Mouse (Mus musculus) midbrain, embryonic 11.5 days (tissue): ENCODE results near the gene Myt1l. TPM values are rescaled to one million over a fixed set of nuclear protein-coding genes. Genes with fewer than 3 reads are reported as not detected.
A peak's percentile ranks its signal among the peaks of the same experiment; 100 is the strongest.

ENCODE experiments used
- ATAC-seq: fragments of 200-750 bp; cut with Nextera tagmentation; 2 replicates; pipeline ENCODE4 v1.8.0; 2017; ENCODE audit warnings: moderate TSS enrichment, moderate library complexity; ENCODE audit not compliant: low FRiP score
- DNase-seq: peaks from one replicate; pipeline ENCODE4 v3.0.0; 2015; ENCODE audit warnings: low spot score; ENCODE audit errors: missing footprints
- H3K27ac ChIP-seq: fragments of 300-500 bp; sonication (generic); 2 replicates; pipeline ENCODE4 v1.5.1; 2014; ENCODE audit warnings: low read depth, low read length
- H3K27me3 ChIP-seq: fragments of 300-500 bp; sonication (generic); 2 replicates; pipeline ENCODE4 v1.6.1; 2014; ENCODE audit warnings: mild to moderate bottlenecking, low read length, moderate library complexity, mixed read lengths; ENCODE audit not compliant: control insufficient read depth, insufficient read depth
- H3K36me3 ChIP-seq: fragments of 300-500 bp; sonication (generic); 2 replicates; pipeline ENCODE4 v1.6.1; 2014; ENCODE audit warnings: mild to moderate bottlenecking, low read length, moderate library complexity, mixed read lengths; ENCODE audit not compliant: control insufficient read depth, insufficient read depth
- H3K4me1 ChIP-seq: fragments of 300-500 bp; sonication (generic); 2 replicates; pipeline ENCODE4 v1.6.1; 2014; ENCODE audit warnings: low read length; ENCODE audit not compliant: control insufficient read depth, insufficient read depth
- H3K4me2 ChIP-seq: fragments of 300-500 bp; sonication (generic); 2 replicates; pipeline ENCODE4 v1.6.1; 2014; ENCODE audit warnings: mild to moderate bottlenecking, moderate library complexity
- H3K4me3 ChIP-seq: fragments of 300-500 bp; sonication (generic); 2 replicates; pipeline ENCODE4 v1.5.1; 2014; ENCODE audit warnings: low read depth, low read length
- H3K9ac ChIP-seq: fragments of 300-500 bp; sonication (generic); 2 replicates; pipeline ENCODE4 v1.6.1; 2014; ENCODE audit warnings: low read length
- H3K9me3 ChIP-seq: fragments of 300-500 bp; sonication (generic); 2 replicates; pipeline ENCODE4 v1.6.1; 2016; ENCODE audit warnings: low read length; ENCODE audit not compliant: control insufficient read depth
- WGBS: fragments of 180-500 bp; shearing (Covaris S2); extraction: QIAGEN DNeasy Blood & Tissue Kit; methylation state at CpG from one replicate; pipeline ENCODE4 v1.1.7; 2014; 5-methylcytosine and 5-hydroxymethylcytosine counted together
- polyA plus RNA-seq: library from polyadenylated mRNA; unstranded; fragments of >200 nt; fragmentation: Nextera tagmentation; extraction: Ambion mirVana; gene quantifications from 2 replicates; pipeline ENCODE4 v1.2.1, GENCODE M21; 2014

Gene Myt1l
- polyA plus RNA-seq, 1 experiment from 2014 or later: 13.3 TPM

DNA sequence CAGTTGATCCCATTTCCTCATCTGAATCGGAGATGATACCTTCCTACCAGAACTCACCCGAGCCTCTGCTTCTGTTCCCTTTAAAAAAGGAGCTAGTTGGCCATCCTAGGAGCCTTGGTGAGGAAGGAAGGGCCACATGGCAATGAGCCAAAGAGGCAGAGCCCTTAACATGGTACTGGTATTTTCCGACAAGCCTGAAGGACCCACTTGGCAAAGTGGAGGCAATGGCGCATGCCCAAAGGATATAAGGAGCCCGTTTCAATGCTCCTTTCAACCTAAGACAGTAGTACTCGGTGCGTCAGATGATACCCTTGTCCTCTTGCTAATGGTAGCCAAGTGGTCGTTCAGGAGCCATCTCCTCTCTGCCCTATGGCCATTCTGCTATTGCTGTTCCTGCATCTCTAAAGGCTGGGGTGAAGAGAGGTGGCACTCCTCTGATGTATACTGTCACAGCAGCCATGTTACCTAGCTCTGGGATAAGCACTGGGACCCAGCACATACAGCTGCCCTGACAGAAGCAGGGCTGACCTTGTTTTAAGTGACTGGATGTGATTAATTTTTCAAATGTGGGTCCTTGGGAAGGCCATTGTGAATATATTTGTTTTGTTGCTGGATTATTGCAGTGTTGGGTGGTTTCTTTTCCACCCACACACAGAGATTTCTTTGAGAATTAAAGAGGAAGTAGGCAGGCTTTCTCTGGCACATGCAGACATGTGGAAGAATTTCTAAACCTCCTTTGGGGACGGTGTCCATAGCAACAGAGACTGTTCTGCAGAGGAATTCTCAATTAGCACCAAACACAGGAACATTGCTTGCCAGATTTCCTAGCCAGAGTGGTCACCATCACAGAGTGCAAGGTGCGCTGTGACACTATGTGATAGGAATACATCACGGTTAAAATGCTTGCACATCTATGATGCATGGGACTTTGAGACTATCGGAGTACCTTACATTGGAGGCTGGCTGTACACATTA, 169.6 kb downstream of the Myt1l start:
- peaks cover 6% of the 10 kb centered on the region; the same call in 1 of the 2 replicates for H3K27me3 ChIP-seq

DNA sequence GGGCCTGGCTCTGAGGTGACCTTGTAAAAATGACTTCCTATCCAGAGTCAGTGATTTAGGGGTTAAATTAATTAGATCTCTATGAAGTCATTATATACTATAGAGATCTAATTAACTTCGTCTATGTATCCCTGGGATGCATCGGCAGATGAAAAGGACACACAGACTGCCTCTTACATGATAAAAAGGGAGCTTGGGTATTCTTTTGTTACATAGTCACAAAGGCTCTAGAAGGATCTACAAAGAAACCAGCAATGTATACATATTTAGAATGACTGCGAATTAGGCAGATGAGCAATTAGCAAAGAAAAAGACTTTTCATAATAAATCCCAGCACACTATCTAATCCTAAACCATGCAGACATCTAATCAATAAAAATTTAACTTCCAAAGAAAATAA, 170.4 kb downstream of the Myt1l start:
- no peak overlapping the region for H3K4me2 ChIP-seq
- H3K36me3 ChIP-seq: no peaks in the 10 kb centered on the region
- DNase-seq: peak; percentile 84
- peaks cover 6% of the 10 kb centered on the region; the same call in 1 of the 2 replicates for H3K27me3 ChIP-seq
- 0 out of 2 replicates have a peak, but pooled peaks have one; percentile 12 for ATAC-seq
- H3K27ac ChIP-seq: peak overlapping the region; percentile 51
- H3K9me3 ChIP-seq: no peaks in the 10 kb centered on the region
- peaks cover 44% of the 10 kb centered on the region for H3K4me1 ChIP-seq
- WGBS: 18% methylated on average over 3 of the region's 3 CpGs
- no peak overlapping the region for H3K9ac ChIP-seq
- no peak overlapping the region for H3K4me3 ChIP-seq

More for the DNA sequence above, 169.6 kb downstream of the Myt1l start:
- H3K4me2 ChIP-seq: no peak overlapping the region
- H3K36me3 ChIP-seq: no peaks in the 10 kb centered on the region
- peak; percentile 88 for DNase-seq
- peaks cover 44% of the 10 kb centered on the region for H3K4me1 ChIP-seq
- no peak overlapping the region for H3K9ac ChIP-seq
- no peak overlapping the region for H3K4me3 ChIP-seq
- no peaks in the 10 kb centered on the region for H3K9me3 ChIP-seq
- WGBS: 69% methylated on average over 12 of the region's 12 CpGs
- H3K27ac ChIP-seq: peak overlapping the region; percentile 51
- ATAC-seq: peak; percentile 61

DNA sequence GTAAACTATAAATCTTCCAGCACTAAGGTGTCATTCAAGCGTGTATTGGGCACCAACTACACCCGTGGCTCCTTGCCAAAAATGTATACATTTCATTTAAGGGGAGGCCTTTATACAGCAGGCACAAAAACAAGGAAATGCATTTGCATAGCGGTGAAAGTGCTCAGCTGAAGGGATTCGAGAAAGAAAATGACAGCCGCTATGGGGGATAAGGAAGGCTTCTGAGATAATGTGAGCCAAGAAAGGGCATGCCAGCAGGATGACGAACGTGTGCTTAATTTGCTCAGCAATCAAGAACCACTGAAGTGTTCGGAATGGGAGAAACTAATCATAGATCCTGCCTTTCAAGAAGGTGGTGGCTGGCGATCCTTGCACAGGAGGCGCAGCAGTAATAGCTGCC, 170.8 kb downstream of the Myt1l start:
- 16% methylated on average over 10 of the region's 10 CpGs for WGBS
- ATAC-seq: peak; percentile 27; the same call in 1 of the 2 replicates
- Histone ChIP-seq H3K9ac (no peak overlapping the region), H3K4me3 (no peak overlapping the region), H3K27me3 (peaks cover 6% of the 10 kb centered on the region; the same call in 1 of the 2 replicates), H3K4me2 (peak overlapping the region; percentile 21; the same call in 1 of the 2 replicates), H3K36me3 (no peaks in the 10 kb centered on the region), H3K9me3 (no peaks in the 10 kb centered on the region), H3K27ac (peak overlapping the region; percentile 41; the same call in 1 of the 2 replicates), H3K4me1 (peaks cover 44% of the 10 kb centered on the region)
- DNase-seq: peak; percentile 91

DNA sequence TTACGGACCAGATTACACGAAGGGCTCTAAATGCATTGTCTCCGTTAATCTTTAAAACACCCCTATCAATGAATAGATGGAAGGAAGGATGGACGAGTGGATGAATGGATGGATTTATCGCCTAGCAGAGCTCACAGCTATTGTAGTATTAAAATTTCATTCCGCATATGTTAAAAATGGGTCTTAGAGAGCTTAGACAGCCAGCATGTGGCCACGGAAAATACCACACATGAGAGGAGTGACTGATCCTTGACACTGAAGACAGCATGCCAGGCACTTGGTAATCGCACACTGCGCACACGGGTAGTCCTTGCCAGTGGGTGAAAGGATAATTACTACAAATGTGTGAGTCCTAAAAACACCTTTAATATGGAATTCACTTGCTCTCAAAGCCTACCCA, 171.2 kb downstream of the Myt1l start:
- Histone ChIP-seq H3K9me3 (no peaks in the 10 kb centered on the region), H3K9ac (no peak overlapping the region), H3K4me1 (peaks cover 44% of the 10 kb centered on the region), H3K27me3 (peaks cover 6% of the 10 kb centered on the region; the same call in 1 of the 2 replicates), H3K4me2 (peak overlapping the region; percentile 21; the same call in 1 of the 2 replicates), H3K36me3 (no peaks in the 10 kb centered on the region), H3K27ac (peak overlapping the region; percentile 41; the same call in 1 of the 2 replicates), H3K4me3 (no peak overlapping the region)
- DNase-seq: no peak
- WGBS: 24% methylated on average over 10 of the region's 10 CpGs
- no peak for ATAC-seq

DNA sequence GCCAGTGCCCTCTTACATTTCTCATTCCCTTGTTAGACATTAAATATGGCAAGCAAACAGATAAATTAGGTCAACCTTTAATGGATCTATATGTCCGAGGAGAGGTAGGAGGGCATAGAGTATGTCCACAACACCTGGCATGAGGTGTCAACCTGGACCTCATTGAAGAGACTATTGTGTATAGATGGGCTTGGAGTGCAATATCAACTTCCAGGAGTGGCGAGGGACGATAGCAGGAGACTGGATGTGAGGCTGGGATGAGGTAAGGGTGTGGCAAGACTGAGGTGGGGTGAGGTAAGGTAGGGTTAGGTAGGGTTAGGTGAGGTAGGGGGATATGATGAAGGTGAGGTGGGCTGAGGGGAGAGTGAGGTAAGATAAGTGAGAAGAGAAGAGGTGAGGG, 171.8 kb downstream of the Myt1l start:
- Histone ChIP-seq H3K9me3 (no peaks in the 10 kb centered on the region), H3K4me1 (peaks cover 44% of the 10 kb centered on the region), H3K9ac (no peak overlapping the region), H3K36me3 (no peaks in the 10 kb centered on the region), H3K4me3 (no peak overlapping the region), H3K27me3 (peaks cover 6% of the 10 kb centered on the region; the same call in 1 of the 2 replicates), H3K27ac (no peak overlapping the region), H3K4me2 (no peak overlapping the region)
- ATAC-seq (no peak), DNase-seq (no peak)
- 87% methylated on average over 3 of the region's 3 CpGs for WGBS

DNA sequence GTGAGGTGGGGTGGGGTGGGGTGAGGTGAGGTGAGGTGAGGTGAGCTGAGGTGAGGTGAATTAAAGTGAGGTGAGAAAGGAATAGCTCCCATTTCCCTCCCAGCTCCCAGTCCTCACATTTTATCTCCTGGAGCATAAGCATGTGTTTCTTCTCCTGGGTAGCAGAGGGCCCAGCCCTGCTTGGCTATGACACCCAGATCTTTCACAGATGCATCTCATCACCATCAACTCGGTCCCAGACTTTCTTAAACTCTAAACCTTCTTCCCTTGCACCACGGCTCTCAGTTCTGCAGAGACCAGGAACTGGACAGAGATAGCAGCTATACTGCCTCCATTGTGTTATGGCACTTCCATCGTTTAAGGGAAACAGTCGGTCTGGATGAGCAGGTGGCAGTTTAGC, 172.9 kb downstream of the Myt1l start:
- Histone ChIP-seq H3K9me3 (no peaks in the 10 kb centered on the region), H3K27ac (no peak overlapping the region), H3K27me3 (peaks cover 6% of the 10 kb centered on the region; the same call in 1 of the 2 replicates), H3K4me1 (peaks cover 44% of the 10 kb centered on the region), H3K4me2 (no peak overlapping the region), H3K4me3 (no peak overlapping the region), H3K9ac (no peak overlapping the region), H3K36me3 (no peaks in the 10 kb centered on the region)
- ATAC-seq (no peak), DNase-seq (no peak)
- 62% methylated on average over 4 of the region's 4 CpGs for WGBS

DNA sequence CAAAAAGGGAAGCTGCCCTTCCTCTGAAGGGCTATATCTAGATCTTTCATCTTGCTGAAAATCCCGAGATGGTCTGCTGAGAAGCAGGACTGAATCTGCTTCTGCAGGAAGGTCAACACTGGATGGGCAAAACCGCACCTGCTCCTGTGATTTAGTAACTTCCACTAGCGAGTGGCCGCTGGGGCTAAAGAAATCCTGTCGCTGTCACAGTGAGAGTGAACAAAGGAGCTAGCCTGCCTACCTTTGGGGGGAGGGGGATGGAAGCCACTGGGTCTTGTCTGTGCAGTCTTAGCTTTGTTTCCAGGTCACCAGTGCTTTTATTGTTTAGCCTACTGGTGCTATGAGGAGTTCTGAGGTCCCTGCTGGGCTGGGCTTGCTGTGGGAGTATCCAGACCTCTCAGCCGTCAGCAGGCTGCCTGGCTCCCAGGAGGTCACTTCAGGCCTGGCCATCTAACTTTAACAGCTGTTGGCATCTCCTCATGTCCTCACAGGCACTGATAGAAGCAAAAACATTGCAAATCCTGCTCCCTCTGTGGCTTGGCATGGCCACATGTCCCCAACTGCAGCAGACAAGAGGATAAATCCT, 173.6 kb downstream of the Myt1l start:
- Histone ChIP-seq H3K4me3 (no peak overlapping the region), H3K4me1 (peaks cover 44% of the 10 kb centered on the region), H3K9ac (0 out of 2 replicates have a peak overlapping the region, but pooled peaks have one; percentile 22), H3K9me3 (no peaks in the 10 kb centered on the region), H3K27me3 (peaks cover 2% of the 10 kb centered on the region; the same call in 1 of the 2 replicates), H3K36me3 (no peaks in the 10 kb centered on the region), H3K4me2 (no peak overlapping the region; the same call in 1 of the 2 replicates), H3K27ac (peak overlapping the region; percentile 40)
- DNase-seq (peak; percentile 91), ATAC-seq (0 out of 2 replicates have a peak, but pooled peaks have one; percentile 25)
- WGBS: 14% methylated on average over 6 of the region's 6 CpGs

DNA sequence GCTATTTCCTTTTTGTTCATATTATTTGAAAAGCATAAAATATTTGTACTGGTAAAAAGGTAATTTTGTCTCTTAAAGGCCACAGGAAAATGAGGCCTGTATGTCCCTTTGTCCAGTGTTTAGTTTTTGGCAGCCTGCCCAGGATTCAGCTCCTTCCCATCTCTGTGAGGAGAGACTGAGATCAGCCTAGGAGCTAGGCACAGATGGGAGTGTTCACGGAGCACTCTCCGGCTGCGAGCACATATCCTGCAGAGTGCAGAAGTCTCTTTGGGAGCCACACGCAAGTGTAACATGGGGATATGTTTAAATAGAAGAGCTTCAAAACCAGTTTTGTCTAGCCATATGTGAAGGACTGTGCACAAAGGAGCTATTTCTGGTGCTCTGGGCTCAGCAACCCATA, 174.4 kb downstream of the Myt1l start:
- H3K27me3 ChIP-seq: no peaks in the 10 kb centered on the region
- no peaks in the 10 kb centered on the region for H3K36me3 ChIP-seq
- H3K9ac ChIP-seq: no peak overlapping the region
- ATAC-seq: no peak
- 60% methylated on average over 4 of the region's 4 CpGs for WGBS
- H3K4me1 ChIP-seq: peaks cover 41% of the 10 kb centered on the region
- H3K4me3 ChIP-seq: no peak overlapping the region
- H3K4me2 ChIP-seq: no peak overlapping the region
- H3K9me3 ChIP-seq: no peaks in the 10 kb centered on the region
- DNase-seq: peak; percentile 85
- H3K27ac ChIP-seq: no peak overlapping the region; the same call in 1 of the 2 replicates
